Mouse (Mus musculus) liver, embryonic 12.5 days (tissue): ENCODE results near the gene Gng7. TPM values are rescaled to one million over a fixed set of nuclear protein-coding genes. Genes with fewer than 3 reads are reported as not detected.

ENCODE experiments used
- ATAC-seq: fragments of 200-750 bp; cut with Nextera tagmentation; 2 replicates; pipeline ENCODE4 v1.8.0; 2017; ENCODE audit warnings: moderate number of reproducible peaks, mild to moderate bottlenecking, moderate library complexity
- H3K27ac ChIP-seq: fragments of 300-500 bp; sonication (generic); 2 replicates; pipeline ENCODE4 v1.5.1; 2016; ENCODE audit warnings: mild to moderate bottlenecking
- H3K27me3 ChIP-seq: fragments of 300-500 bp; sonication (generic); replicated peaks from 2 replicates; pipeline ENCODE4 v1.6.1; 2016; ENCODE audit warnings: mild to moderate bottlenecking, moderate library complexity
- H3K36me3 ChIP-seq: fragments of 300-500 bp; sonication (generic); 2 replicates; pipeline ENCODE4 v1.6.1; 2016; ENCODE audit warnings: mild to moderate bottlenecking, moderate library complexity
- H3K4me1 ChIP-seq: fragments of 300-500 bp; sonication (generic); 2 replicates; pipeline ENCODE4 v1.6.1; 2016
- H3K4me2 ChIP-seq: fragments of 300-500 bp; sonication (generic); 2 replicates; pipeline ENCODE4 v1.6.1; 2016; ENCODE audit warnings: mild to moderate bottlenecking, moderate library complexity
- H3K4me3 ChIP-seq: fragments of 300-500 bp; sonication (generic); 2 replicates; pipeline ENCODE4 v1.5.1; 2016; ENCODE audit warnings: mild to moderate bottlenecking, moderate library complexity
- H3K9ac ChIP-seq: fragments of 300-500 bp; sonication (generic); 2 replicates; pipeline ENCODE4 v1.6.1; 2016; ENCODE audit warnings: mild to moderate bottlenecking, moderate library complexity
- H3K9me3 ChIP-seq: fragments of 300-500 bp; sonication (generic); replicated peaks from 2 replicates; pipeline ENCODE4 v1.6.1; 2016; ENCODE audit warnings: mild to moderate bottlenecking, moderate library complexity
- WGBS: fragments of 180-500 bp; shearing (Covaris S2); methylation state at CpG from one replicate; pipeline ENCODE4 v1.1.7; 2016; ENCODE audit not compliant: insufficient replicate concordance; 5-methylcytosine and 5-hydroxymethylcytosine counted together
- polyA plus RNA-seq: library from polyadenylated mRNA; unstranded; fragments of >200 nt; fragmentation: Nextera tagmentation; extraction: Ambion mirVana; gene quantifications from 2 replicates; pipeline ENCODE4 v1.2.1, GENCODE M21; 2016

Gene Gng7
- polyA plus RNA-seq, 1 experiment from 2014 or later, result 0.80 TPM

DNA sequence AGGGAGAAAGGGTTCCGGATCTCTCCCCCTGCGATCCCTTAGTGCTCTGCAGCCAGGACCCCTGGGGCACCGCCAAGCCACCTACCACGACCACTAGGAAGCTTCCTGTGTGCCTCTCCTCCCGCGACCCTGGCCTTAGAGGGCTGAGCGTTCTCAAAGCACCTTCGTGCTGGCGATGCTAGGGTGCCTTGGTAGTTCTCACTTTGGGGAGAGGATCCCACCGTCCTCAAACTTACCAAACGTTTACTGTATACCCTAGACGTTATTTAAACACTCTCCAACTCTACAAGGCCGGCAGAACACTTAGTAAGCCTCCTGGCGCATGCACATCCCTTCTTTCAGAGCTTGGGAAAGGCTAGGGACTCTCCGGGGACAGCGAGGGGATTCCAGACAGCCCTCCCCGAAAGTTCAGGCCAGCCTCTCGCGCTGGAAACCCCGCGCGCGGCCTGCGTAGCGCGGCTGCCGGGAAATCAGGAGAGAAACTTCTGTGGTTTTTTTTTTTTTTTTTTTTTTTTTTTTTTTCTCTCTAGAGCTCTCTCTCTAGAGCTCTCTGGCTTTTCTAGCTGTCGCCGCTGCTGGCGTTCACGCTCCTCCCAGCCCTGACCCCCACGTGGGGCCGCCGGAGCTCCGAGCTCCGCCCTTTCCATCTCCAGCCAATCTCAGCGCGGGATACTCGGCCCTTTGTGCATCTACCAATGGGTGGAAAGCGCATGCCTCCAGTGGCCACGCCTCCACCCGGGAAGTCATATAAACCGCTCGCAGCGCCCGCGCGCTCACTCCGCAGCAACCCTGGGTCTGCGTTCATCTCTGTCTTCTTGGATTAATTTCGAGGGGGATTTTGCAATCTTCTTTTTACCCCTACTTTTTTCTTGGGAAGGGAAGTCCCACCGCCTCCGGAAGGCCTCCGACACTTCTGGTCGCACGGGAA lies 85.2 kb downstream of the Gng7 start, which contains the start of gene Gadd45b:
Gadd45b (plus strand) TSS at position 775 of the 928 bp plus-strand sequence.
- peak within 1 kb of the TSS; percentile 60 for H3K4me3 ChIP-seq
- ATAC-seq, result peak; percentile 85
- H3K9me3 ChIP-seq, result no peaks in the 10 kb centered on the region
- WGBS, result under 1% methylated on average over 56 of the region's 56 CpGs
- peak within 1 kb of the TSS; percentile 95 for H3K4me2 ChIP-seq
- peak within 1 kb of the TSS; percentile 67 for H3K9ac ChIP-seq
- H3K36me3 ChIP-seq, result no peaks in the 10 kb centered on the region
- peaks cover 52% of the 10 kb centered on the region for H3K4me1 ChIP-seq
- peaks cover 55% of the 10 kb centered on the region for H3K27me3 ChIP-seq
- peak within 1 kb of the TSS; percentile 69 for H3K27ac ChIP-seq

DNA sequence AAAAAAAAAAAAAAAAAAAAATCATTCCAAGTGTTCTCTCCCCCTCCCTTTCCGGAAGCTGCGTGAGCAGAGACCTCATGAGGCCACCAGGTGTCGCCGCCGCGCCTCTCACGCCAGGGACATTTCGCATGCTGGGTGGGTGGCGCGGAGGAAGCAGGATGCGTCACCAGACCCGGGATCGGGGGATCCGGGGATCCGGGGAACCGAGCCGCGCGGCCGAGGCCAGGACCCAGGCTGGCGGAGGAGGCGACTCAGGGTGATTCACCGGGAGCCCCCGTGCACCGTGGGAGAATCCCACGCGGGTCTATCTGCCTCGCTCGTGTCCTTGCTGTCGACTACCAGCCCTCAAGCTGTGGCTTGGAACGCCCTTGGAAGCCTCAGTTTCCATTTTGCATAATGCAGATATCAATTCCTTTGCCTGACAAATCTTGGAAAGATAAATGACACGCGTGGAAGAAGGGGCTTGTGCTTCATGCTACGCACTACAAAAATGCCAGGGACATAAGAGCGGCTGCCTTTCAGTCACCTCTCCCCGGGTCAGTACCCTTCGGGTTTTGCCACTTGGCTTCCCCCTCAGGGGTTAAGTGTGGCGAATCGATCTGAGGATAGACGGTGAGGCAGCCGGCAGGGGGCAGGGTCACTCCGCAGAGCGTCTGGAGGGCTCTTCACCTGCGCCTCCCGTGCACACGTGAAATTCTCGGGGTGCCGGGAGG lies 86.0 kb downstream of the Gng7 start:
- peak overlapping the region; percentile 69; the same call in 1 of the 2 replicates for H3K27ac ChIP-seq
- H3K9me3 ChIP-seq, result no peaks in the 10 kb centered on the region
- no peaks in the 10 kb centered on the region for H3K36me3 ChIP-seq
- H3K27me3 ChIP-seq, result peaks cover 47% of the 10 kb centered on the region
- 1% methylated on average over 48 of the region's 48 CpGs for WGBS
- peaks cover 50% of the 10 kb centered on the region for H3K4me1 ChIP-seq
- H3K4me2 ChIP-seq, result peak overlapping the region; percentile 95
- H3K4me3 ChIP-seq, result peak overlapping the region; percentile 60
- H3K9ac ChIP-seq, result peak overlapping the region; percentile 67
- ATAC-seq, result peak; percentile 23; the same call in 1 of the 2 replicates

DNA sequence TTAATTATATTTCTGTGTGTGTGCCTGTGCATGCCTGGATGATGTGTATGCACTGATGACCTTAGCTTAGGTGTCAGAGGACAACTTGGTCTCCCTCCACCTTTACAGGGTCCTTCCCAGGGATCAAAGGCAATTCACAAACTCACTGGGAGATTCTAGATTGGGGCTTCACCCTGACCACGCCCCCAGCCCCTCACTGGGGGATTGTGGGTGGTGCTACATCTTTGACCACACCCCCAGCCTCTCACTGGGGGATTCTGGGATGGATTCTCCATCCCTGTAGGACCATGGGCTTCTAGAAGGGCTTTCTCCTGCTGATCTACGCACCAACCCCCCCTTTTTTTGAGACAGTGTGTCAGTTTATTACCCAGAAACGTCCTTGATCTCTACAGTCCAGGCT lies 89.3 kb downstream of the Gng7 start:
- WGBS, result 31% methylated on average over 3 of the region's 3 CpGs
- no peaks in the 10 kb centered on the region for H3K36me3 ChIP-seq
- H3K9me3 ChIP-seq, result no peaks in the 10 kb centered on the region
- no peak overlapping the region for H3K4me3 ChIP-seq
- peaks cover 37% of the 10 kb centered on the region for H3K4me1 ChIP-seq
- no peak overlapping the region for H3K27ac ChIP-seq
- no peak overlapping the region for H3K9ac ChIP-seq
- no peak for ATAC-seq
- H3K27me3 ChIP-seq, result peaks cover 33% of the 10 kb centered on the region
- no peak overlapping the region for H3K4me2 ChIP-seq

DNA sequence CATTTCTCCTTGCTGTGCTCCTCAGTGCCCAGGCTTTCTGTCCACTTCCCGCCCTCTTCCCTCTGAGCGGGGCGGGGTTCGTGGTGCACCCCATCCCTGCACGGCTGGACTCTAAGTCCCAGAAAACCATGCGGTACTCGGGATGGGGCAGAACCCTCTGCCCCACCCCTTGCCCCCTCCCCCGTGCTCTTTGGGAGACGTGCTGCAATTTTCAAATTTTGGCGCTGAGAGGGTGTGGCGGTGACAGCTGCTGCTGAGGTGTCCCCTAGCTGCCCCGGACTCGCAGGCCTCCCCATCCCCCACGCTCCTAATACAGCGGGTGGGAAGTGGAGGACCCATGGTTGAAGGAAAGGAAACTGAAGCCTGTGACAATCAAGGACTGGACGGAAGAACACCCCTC lies 92.8 kb downstream of the Gng7 start:
- no peaks in the 10 kb centered on the region for H3K9me3 ChIP-seq
- 0 out of 2 replicates have a peak, but pooled peaks have one; percentile 34 for ATAC-seq
- WGBS, result 7% methylated on average over 16 of the region's 16 CpGs
- peak overlapping the region; percentile 29; the same call in 1 of the 2 replicates for H3K4me3 ChIP-seq
- H3K4me1 ChIP-seq, result peaks cover 35% of the 10 kb centered on the region
- H3K9ac ChIP-seq, result peak overlapping the region; percentile 41
- peaks cover 38% of the 10 kb centered on the region; the same call in 1 of the 2 replicates for H3K27me3 ChIP-seq
- H3K27ac ChIP-seq, result peak overlapping the region; percentile 10; the same call in 1 of the 2 replicates
- no peaks in the 10 kb centered on the region for H3K36me3 ChIP-seq
- peak overlapping the region; percentile 60 for H3K4me2 ChIP-seq

DNA sequence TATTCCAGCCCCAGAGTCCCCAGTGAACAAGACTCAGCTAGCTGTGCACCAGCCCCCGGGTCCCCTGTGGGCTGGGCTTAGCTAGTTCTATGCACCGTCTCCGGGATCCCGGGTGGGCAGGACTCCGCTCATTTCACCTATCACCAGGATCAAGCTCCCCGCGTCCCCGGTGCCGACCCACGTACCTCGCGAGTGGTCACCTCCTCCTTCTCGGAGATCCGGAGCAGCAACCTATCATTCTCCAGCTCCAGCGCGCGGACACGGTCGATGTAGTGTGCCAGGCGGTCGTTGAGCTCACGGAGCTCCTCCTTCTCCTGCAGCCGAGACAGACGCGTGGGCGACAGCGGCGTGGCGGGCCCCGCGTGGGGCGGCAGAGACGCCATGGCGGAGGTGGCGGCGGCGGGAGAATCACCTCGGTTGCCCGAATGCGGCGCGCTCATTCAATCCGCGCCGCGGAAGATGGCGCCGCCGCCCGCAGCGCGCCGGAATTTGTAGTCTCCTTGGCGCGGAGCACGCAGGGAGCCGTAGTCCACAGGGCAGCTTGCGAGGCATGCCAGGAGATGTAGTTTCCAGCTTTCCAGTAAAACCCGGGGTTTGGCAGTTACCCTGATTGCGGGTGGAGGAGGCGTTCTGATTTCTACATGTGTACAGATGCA lies 96.8 kb downstream of the Gng7 start, which contains the start of gene Lmnb2:
Lmnb2 (minus strand) TSS at position 467 of the 656 bp plus-strand sequence.
- peak within 1 kb of the TSS; percentile 73 for H3K4me3 ChIP-seq
- peaks cover 34% of the 10 kb centered on the region; the same call in 1 of the 2 replicates for H3K27me3 ChIP-seq
- peaks cover 18% of the 10 kb centered on the region for H3K36me3 ChIP-seq
- WGBS, result under 1% methylated on average over 61 of the region's 61 CpGs
- peak within 1 kb of the TSS; percentile 88 for H3K4me2 ChIP-seq
- H3K27ac ChIP-seq, result peak within 1 kb of the TSS; percentile 72
- H3K4me1 ChIP-seq, result peaks cover 61% of the 10 kb centered on the region
- H3K9me3 ChIP-seq, result no peaks in the 10 kb centered on the region
- ATAC-seq, result peak; percentile 42
- H3K9ac ChIP-seq, result peak within 1 kb of the TSS; percentile 70

DNA sequence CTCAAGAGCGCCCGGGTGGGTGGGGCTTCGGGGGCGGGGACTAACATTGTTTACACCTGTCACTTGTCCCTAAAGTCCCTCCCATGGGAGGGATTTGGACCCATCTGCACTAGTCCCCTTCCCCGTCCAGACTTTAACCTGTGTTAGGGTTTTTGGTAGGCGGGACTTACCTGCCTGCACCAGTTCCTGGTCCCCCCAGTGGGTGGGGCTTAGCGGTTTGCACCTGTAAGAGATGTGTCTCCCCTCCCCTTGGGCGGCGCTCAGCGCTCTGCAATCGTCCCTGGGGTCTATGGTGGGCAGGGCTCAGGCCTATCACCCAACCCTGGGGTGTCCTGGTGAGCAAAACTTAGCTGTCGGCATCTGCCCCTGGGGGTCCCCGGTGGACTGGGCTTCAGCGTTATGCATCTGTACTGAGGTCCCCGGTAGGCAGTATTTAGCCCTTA lies 97.4 kb downstream of the Gng7 start:
- H3K9ac ChIP-seq, result peak overlapping the region; percentile 70
- peaks cover 29% of the 10 kb centered on the region; the same call in 1 of the 2 replicates for H3K27me3 ChIP-seq
- H3K27ac ChIP-seq, result peak overlapping the region; percentile 72; the same call in 1 of the 2 replicates
- peak overlapping the region; percentile 88 for H3K4me2 ChIP-seq
- peak; percentile 18 for ATAC-seq
- peak overlapping the region; percentile 73 for H3K4me3 ChIP-seq
- peaks cover 23% of the 10 kb centered on the region for H3K36me3 ChIP-seq
- 5% methylated on average over 15 of the region's 15 CpGs for WGBS
- peaks cover 56% of the 10 kb centered on the region for H3K4me1 ChIP-seq
- no peaks in the 10 kb centered on the region for H3K9me3 ChIP-seq

DNA sequence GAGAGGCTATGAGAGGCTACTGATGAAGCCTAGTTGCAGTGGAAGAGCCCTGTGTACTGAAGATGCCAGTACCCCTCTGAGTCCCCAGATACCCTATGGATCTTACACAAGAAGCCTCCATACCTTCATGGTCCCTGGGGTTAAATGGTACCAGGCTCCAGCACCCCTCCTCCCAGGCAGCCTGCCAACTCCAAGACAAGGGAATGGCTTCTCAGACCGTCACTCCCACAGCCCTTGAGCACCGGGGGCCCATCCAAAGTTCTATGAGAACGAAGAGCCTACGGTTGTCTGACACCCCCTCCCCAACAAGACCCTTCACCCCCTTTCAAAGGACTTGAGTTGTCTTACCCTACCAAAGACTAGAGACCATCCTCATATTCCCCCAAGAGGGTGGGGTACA lies 99.0 kb downstream of the Gng7 start:
- Histone ChIP-seq H3K4me3 (no peak overlapping the region), H3K4me1 (peaks cover 47% of the 10 kb centered on the region), H3K4me2 (no peak overlapping the region), H3K9me3 (no peaks in the 10 kb centered on the region), H3K27ac (no peak overlapping the region), H3K36me3 (peaks cover 39% of the 10 kb centered on the region), H3K9ac (no peak overlapping the region), H3K27me3 (peaks cover 19% of the 10 kb centered on the region; the same call in 1 of the 2 replicates)
- 86% methylated on average over 4 of the region's 4 CpGs for WGBS
- no peak for ATAC-seq

DNA sequence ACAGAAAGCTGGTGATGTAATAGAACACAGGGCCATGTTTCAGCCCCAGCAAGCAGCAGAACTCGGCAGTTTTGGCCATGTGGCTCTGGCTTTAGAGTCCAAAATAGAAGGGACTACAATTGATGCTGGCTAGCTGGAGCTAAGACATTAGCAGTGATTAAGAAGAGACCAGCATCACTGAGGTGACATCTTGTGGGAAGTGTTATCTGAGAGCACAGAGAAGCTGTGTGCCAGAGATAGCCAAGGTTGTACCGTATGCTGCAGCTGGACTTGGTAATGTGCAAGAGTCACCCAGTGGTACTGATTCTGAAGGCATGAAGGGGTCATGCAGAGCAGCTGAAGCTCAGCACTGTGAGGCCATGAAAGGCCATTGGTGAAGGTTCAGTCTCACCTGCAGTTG lies 99.5 kb downstream of the Gng7 start:
- H3K9ac ChIP-seq, result no peak overlapping the region
- 20% methylated on average over 2 of the region's 2 CpGs for WGBS
- H3K9me3 ChIP-seq, result no peaks in the 10 kb centered on the region
- peaks cover 47% of the 10 kb centered on the region for H3K4me1 ChIP-seq
- no peak for ATAC-seq
- no peak overlapping the region for H3K4me2 ChIP-seq
- no peak overlapping the region for H3K27ac ChIP-seq
- H3K27me3 ChIP-seq, result peaks cover 19% of the 10 kb centered on the region; the same call in 1 of the 2 replicates
- H3K4me3 ChIP-seq, result no peak overlapping the region
- peaks cover 44% of the 10 kb centered on the region for H3K36me3 ChIP-seq

DNA sequence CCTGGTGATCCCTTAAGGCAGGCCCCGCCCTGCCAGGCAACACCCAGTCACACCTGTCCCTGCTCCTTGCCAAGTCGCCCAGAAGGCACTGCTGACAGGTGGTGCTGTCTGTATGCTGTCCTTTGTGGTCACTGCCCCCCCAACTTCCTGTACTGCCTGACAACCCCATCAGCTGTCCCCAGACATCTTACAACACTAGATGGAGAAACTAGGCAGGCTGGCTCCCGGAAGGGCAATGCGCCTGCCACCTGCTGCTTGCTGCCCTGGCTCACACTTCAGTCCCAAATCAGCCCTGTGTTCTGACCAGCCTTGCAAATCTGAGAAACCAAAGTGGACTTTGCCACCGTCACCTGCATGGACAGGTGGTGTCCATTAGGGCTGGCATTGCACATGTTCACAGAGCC lies 100.5 kb downstream of the Gng7 start:
- no peak overlapping the region for H3K4me3 ChIP-seq
- no peak overlapping the region for H3K4me2 ChIP-seq
- H3K36me3 ChIP-seq, result peaks cover 54% of the 10 kb centered on the region
- no peak overlapping the region for H3K9ac ChIP-seq
- ATAC-seq, result no peak
- 79% methylated on average over 5 of the region's 5 CpGs for WGBS
- H3K9me3 ChIP-seq, result no peaks in the 10 kb centered on the region
- peaks cover 16% of the 10 kb centered on the region; the same call in 1 of the 2 replicates for H3K27me3 ChIP-seq
- H3K4me1 ChIP-seq, result peaks cover 47% of the 10 kb centered on the region
- no peak overlapping the region for H3K27ac ChIP-seq

DNA sequence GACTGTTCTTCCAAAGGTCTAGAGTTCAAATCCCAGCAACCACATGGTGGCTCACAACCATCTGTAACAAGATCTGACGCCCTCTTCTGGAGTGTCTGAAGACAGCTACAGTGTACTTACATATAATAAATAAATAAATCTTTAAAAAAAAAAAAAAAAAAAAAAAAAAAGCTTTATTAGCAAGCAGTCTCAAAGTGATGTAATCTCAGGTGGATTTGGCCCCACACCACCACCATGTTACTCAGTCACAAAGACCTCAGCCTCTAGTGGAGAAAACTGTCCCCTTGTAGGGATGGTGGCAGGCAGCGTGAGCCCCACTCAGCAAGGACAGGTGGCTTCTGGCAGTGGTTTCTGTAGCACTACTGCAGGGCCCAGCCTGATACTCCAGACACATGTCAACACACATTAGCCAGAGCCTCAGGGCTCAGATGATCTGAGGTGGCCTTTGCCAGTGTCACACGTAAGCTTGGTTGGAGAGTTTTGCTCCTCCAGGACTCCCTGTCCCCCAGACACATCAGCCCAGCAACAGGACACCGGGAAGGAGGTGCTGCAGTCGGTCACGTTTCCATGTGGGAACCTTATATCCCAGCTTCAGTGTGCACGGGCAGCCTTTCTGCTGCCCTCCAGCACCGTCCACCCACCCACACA lies 101.3 kb downstream of the Gng7 start:
- whole genome bisulfite sequencing, result 84% methylated on average over 7 of the region's 8 CpGs
- Histone ChIP-seq H3K27ac (no peak overlapping the region), H3K4me2 (no peak overlapping the region), H3K27me3 (peaks cover 8% of the 10 kb centered on the region; the same call in 1 of the 2 replicates), H3K4me3 (no peak overlapping the region), H3K9me3 (no peaks in the 10 kb centered on the region), H3K9ac (no peak overlapping the region), H3K4me1 (peaks cover 45% of the 10 kb centered on the region), H3K36me3 (peaks cover 62% of the 10 kb centered on the region)
- no peak for ATAC-seq

DNA sequence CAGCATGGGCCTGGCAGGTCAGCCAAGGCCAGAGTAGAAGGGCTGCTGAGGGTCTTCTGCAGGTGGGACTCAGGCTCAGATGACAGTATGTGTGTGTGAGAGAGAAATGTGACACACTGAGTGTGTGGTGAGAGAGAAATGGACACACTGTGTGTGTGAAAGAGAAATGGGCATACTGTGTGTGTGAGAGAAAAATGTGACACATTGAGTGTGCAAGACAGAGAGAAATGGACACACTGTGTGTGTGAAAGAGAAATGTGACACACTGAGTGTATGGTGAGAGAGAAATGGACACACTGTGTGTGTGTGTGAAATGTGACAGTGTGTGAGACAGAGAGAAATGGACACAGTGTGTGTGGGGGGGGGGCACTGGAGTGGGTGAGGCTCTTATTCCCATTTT lies 102.9 kb downstream of the Gng7 start:
- H3K27ac ChIP-seq, result no peak overlapping the region
- no peak overlapping the region for H3K9ac ChIP-seq
- no peak for ATAC-seq
- no peaks in the 10 kb centered on the region for H3K27me3 ChIP-seq
- no peak overlapping the region for H3K4me2 ChIP-seq
- no peak overlapping the region for H3K4me3 ChIP-seq
- H3K9me3 ChIP-seq, result no peaks in the 10 kb centered on the region
- H3K36me3 ChIP-seq, result peaks cover 77% of the 10 kb centered on the region
- peaks cover 32% of the 10 kb centered on the region for H3K4me1 ChIP-seq
